Mouse (Mus musculus) midbrain, postnatal 0 days (tissue): ENCODE measurements around the gene Kcnf1. TPM values are rescaled to one million over a fixed set of nuclear protein-coding genes. Genes with fewer than 3 reads are reported as not detected.

Experiments used
- ATAC-seq: fragments of 200-750 bp; cut with Nextera tagmentation; 2 replicates; pipeline ENCODE4 v1.8.0; 2017; ENCODE audit warnings: moderate number of reproducible peaks, mild to moderate bottlenecking, moderate TSS enrichment, moderate library complexity; ENCODE audit not compliant: low FRiP score
- DNase-seq: peaks from one replicate; pipeline ENCODE4 v3.0.0-alpha.2; 2015; ENCODE audit warnings: low spot score
- H3K27ac ChIP-seq: fragments of 300-500 bp; sonication (generic); 2 replicates; pipeline ENCODE4 v1.5.1; 2014; ENCODE audit warnings: low read depth, mild to moderate bottlenecking, low read length, mixed read lengths
- H3K27me3 ChIP-seq: fragments of 300-500 bp; sonication (generic); 2 replicates; pipeline ENCODE4 v1.6.1; 2014; ENCODE audit warnings: low read length, control low read depth, mixed read lengths; ENCODE audit not compliant: insufficient read depth
- H3K36me3 ChIP-seq: fragments of 300-500 bp; sonication (generic); 2 replicates; pipeline ENCODE4 v1.6.1; 2014; ENCODE audit warnings: low read length, control low read depth, mixed read lengths; ENCODE audit not compliant: insufficient read depth
- H3K4me1 ChIP-seq: fragments of 300-500 bp; sonication (generic); 2 replicates; pipeline ENCODE4 v1.6.1; 2014; ENCODE audit warnings: mild to moderate bottlenecking, control low read depth, antibody characterized with exemption, low read length, mixed read lengths; ENCODE audit not compliant: insufficient read depth
- H3K4me2 ChIP-seq: fragments of 300-500 bp; sonication (generic); 2 replicates; pipeline ENCODE4 v1.6.1; 2014; ENCODE audit warnings: low read depth, mild to moderate bottlenecking, low read length, mixed read lengths; ENCODE audit not compliant: poor library complexity, severe bottlenecking
- H3K4me3 ChIP-seq: fragments of 300-500 bp; sonication (generic); 2 replicates; pipeline ENCODE4 v1.5.1; 2014; ENCODE audit warnings: low read depth, mild to moderate bottlenecking, low read length, moderate library complexity
- H3K9ac ChIP-seq: fragments of 300-500 bp; sonication (generic); replicated peaks from 2 replicates; pipeline ENCODE4 v1.6.1; 2014; ENCODE audit warnings: mild to moderate bottlenecking, low read length, moderate library complexity, mixed read lengths; ENCODE audit not compliant: poor library complexity, severe bottlenecking
- H3K9me3 ChIP-seq: fragments of 300-500 bp; sonication (generic); 2 replicates; pipeline ENCODE4 v1.6.1; 2016; ENCODE audit warnings: low read length, control low read depth
- CTCF ChIP-seq: IDR thresholded peaks from 2 replicates; pipeline ENCODE4 v1.5.1; 2016; ENCODE audit warnings: antibody characterized with exemption, mild to moderate bottlenecking
- WGBS: fragments of 180-500 bp; shearing (Covaris S2); extraction: QIAGEN DNeasy Blood & Tissue Kit; methylation state at CpG from one replicate; pipeline ENCODE4 v1.1.7; 2014; 5-methylcytosine and 5-hydroxymethylcytosine counted together
- polyA plus RNA-seq: library from polyadenylated mRNA; unstranded; fragments of >200 nt; fragmentation: Nextera tagmentation; extraction: Ambion mirVana; gene quantifications from 2 replicates; pipeline ENCODE4 v1.2.1, GENCODE M21; 2015
- total RNA-seq: library from RNA; depleted of rRNA; stranded (reverse); fragments of >200 nt; gene quantifications from 2 replicates; pipeline ENCODE4 v1.2.3, GENCODE M21; 2014

The Kcnf1 gene
- total and polyA plus RNA-seq, 2 experiments from 2014 or later: 5.1 to 12.2 TPM

DNA sequence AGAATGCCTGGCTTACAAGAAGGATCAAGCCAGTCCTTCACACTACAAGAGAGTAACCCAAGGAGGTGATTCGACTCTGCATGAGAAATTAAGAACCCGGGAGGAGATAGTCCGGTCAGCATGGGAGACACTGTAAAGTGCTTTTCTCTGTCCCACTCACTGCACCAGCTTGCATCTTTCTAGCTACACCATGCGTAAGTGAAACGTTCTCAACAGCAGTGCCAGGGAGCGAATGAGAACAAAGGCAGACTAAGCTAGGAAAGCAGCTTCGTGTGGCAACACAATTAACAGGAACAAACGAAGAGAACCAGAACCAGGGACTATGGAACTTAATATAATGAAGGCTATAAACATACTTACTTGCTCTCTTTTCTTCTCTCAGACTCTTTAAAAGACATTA is 41.7 kb upstream of the Kcnf1 start:
- Histone ChIP-seq H3K9ac (no peak overlapping the region), H3K36me3 (no peaks in the 10 kb centered on the region), H3K27ac (no peak overlapping the region), H3K27me3 (no peaks in the 10 kb centered on the region), H3K9me3 (no peaks in the 10 kb centered on the region), H3K4me1 (no peaks in the 10 kb centered on the region), H3K4me2 (no peak overlapping the region), H3K4me3 (no peak overlapping the region)
- no peak for ATAC-seq
- WGBS: 47% methylated on average over 8 of the region's 8 CpGs
- DNase-seq: no peak
- no peak for TF ChIP-seq CTCF

DNA sequence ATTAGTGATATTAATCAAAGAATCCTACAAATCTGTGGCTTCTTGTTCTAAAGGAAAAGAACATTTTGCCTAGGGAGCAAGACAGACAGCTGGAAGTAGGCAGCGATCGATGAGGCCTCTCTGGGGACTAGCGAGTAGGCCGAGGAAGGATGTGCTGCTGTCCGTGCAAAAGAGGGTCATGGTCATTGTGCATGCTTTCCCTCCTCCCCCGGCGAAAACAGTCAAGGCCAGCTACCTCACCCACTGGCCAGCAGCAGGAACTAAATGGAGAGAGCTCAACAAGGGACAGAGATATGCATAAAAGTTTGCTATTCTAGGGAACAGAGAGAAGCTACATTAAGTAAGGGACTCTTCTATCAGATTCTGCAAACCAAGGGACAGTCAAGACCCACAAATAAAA is 39.1 kb upstream of the Kcnf1 start:
- Histone ChIP-seq H3K9me3 (no peaks in the 10 kb centered on the region), H3K4me1 (no peaks in the 10 kb centered on the region), H3K4me3 (no peak overlapping the region), H3K9ac (no peak overlapping the region), H3K27ac (no peak overlapping the region), H3K36me3 (no peaks in the 10 kb centered on the region), H3K27me3 (no peaks in the 10 kb centered on the region), H3K4me2 (no peak overlapping the region)
- WGBS: 95% methylated on average over 7 of the region's 7 CpGs
- ATAC-seq: no peak
- no peak for TF ChIP-seq CTCF
- no peak for DNase-seq

DNA sequence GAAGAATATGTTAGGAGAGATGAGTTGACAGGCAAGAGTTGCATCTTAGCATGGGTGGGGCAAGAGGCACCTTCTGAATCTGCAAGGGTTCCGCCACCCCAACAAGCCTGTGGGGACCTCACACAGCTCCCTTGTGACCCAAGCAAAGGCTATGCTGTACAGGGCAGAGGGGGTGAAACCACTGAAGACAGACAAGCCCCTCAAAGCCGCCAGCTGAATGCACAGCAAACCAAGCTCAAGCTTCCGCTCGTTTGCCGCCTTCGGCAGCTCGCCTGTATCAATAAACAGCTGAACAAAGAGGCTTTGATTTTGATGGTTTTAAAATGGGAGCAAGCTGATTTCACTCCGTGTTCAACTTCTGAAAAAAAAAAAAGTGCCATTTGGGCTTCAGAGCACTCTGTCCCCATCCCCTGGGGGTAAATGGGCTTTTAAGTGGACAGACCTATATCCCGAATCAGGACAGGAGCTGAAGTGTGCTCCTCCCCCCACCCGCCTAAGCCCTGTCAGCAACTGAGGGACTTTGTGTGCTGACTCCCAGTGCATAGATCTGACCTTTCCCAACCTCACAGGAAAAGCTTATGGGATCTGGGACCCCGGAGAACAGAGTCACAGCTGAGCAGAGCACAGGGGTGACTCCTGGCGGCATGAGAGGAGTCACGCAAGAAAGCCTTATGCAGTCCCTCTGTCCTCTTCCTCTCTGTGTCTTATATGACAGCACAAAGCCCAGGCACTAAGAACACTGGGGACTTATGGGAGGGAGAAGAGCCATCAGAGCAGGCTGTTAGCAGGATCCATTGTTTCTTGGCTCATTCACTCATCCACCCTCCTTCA is 26.0 kb upstream of the Kcnf1 start:
- H3K27ac ChIP-seq: no peak overlapping the region
- no peak for DNase-seq
- H3K9ac ChIP-seq: no peak overlapping the region
- no peak overlapping the region for H3K4me2 ChIP-seq
- no peak for ATAC-seq
- no peaks in the 10 kb centered on the region for H3K9me3 ChIP-seq
- TF ChIP-seq CTCF: peak; percentile 32; the same call in 1 of the 2 replicates
- WGBS: 44% methylated on average over 13 of the region's 13 CpGs
- no peak overlapping the region for H3K4me3 ChIP-seq
- no peaks in the 10 kb centered on the region for H3K36me3 ChIP-seq
- no peaks in the 10 kb centered on the region for H3K4me1 ChIP-seq
- H3K27me3 ChIP-seq: no peaks in the 10 kb centered on the region

DNA sequence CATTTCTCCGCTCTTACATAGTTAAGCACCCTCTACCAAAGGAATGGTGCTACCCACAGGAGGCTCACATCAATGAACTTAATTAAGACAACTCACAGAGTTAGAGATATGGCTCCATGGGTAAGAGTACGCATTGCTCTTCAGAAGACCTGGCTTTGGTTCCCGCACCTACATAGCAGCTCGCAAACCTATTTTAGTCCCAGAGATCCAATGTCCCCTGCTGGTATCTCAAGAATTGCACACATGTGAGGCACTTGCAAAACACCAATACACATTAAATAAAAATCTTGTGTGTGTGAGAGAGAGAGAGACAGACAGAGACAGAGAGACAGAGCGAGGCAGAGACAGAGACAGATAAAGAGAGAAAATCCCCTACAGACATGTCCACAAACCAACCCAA is 21.9 kb upstream of the Kcnf1 start:
- Histone ChIP-seq H3K36me3 (no peaks in the 10 kb centered on the region), H3K9ac (no peak overlapping the region), H3K27me3 (no peaks in the 10 kb centered on the region), H3K4me1 (no peaks in the 10 kb centered on the region), H3K27ac (no peak overlapping the region), H3K4me2 (no peak overlapping the region), H3K4me3 (no peak overlapping the region), H3K9me3 (no peaks in the 10 kb centered on the region)
- ATAC-seq (no peak), DNase-seq (no peak)
- no peak for TF ChIP-seq CTCF
- WGBS: 94% methylated on average over 5 of the region's 5 CpGs

DNA sequence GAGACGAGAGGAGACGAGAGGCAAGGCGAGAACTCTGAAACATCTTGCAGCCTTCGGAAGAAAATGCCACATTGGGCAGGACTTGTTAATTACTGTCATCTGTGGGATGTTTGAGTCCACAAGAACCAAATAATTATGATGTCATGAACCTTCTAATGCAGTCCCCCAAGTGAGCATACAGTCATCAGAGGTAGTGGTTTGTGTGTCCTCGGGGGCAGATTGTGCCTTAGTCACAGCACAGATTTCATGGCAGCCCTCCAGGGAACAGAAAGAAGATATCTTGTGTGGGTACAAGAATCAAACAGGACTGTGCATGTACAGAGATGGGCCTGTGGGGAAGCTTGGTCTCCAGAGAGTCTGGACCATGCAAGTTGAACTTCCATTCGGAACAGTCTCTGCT is 17.5 kb upstream of the Kcnf1 start:
- Histone ChIP-seq H3K36me3 (no peaks in the 10 kb centered on the region), H3K9me3 (no peaks in the 10 kb centered on the region), H3K27ac (no peak overlapping the region), H3K27me3 (no peaks in the 10 kb centered on the region), H3K4me1 (no peaks in the 10 kb centered on the region), H3K9ac (no peak overlapping the region), H3K4me3 (no peak overlapping the region), H3K4me2 (no peak overlapping the region)
- DNase-seq (no peak), ATAC-seq (no peak)
- 91% methylated on average over 6 of the region's 6 CpGs for WGBS
- no peak for TF ChIP-seq CTCF

DNA sequence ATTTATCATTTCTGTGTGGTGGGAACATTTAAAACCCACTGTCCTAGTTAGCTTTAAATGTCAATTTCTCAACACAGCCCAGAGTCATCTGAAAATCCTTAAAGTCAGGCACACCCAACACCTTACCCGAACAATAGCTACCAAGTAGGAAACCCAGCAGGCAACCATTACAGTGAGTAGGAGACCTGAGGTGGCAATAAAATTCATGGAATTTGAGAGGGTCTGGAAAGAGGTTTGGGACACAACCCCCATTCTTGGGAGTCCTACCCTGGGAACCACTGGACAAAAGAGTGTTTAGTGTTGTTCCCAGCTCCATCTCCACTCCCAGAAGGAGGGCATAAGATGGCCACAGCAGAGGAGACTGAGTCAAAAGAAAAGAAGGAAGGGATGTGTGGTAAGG is 16.6 kb upstream of the Kcnf1 start:
- ATAC-seq (no peak), DNase-seq (no peak)
- Histone ChIP-seq H3K9me3 (no peaks in the 10 kb centered on the region), H3K9ac (no peak overlapping the region), H3K27ac (no peak overlapping the region), H3K4me3 (no peak overlapping the region), H3K4me1 (no peaks in the 10 kb centered on the region), H3K4me2 (no peak overlapping the region), H3K36me3 (no peaks in the 10 kb centered on the region), H3K27me3 (no peaks in the 10 kb centered on the region)
- 79% methylated on average over 1 of the region's 1 CpGs for WGBS
- no peak for TF ChIP-seq CTCF
